Mouse (Mus musculus) embryo, embryonic 11 days (tissue): Measurements from ENCODE around the gene Gm20518.
A peak's percentile ranks its signal among the peaks of the same experiment; 100 is the strongest.

ENCODE experiments used
- DNase-seq: peaks from one replicate; pipeline ENCODE4 v3.0.0-alpha.2; 2015

The Gm20518 gene

GRCm38 (mm10) chr16:17804449-17804912, 87.0 kb downstream of the Gm20518 start:
- DNase-seq = peak; percentile 82

DNA sequence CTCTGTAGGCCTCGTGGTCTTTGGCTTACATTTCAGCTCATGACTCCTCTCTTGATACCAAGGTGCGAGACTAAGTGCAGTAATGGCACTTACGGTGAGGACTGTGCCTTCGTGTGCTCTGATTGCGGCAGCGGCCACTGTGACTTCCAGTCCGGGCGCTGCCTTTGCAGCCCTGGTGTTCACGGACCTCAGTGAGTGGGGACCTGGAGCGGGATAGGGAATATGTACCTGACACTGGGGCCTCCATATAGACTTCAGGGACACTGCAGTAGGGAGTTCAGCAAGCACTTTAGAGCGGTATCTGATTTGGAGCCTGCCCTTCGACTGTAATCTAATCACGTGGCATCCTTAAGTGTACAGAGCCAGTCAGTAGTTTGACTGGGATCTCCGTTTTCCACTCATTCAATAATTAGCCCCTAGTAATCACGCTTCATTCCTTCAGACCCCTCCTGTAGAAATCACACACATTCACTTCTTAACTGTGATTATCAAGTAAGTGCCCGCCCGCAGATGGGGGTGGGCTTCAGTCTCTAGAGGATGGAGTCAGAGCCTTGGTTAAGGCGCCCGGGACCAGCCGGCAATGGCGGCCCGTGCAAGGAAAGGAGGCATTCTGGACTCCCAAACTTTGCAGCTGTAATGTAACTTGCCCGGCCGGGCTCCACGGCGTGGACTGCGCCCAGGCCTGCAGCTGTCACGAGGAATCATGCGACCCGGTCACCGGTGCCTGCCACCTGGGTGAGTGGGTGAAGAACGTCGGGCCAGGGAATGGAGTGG, 87.6 kb downstream of the Gm20518 start:
- no peak for DNase-seq

GRCm38 (mm10) chr16:17802839-17803674, 88.4 kb downstream of the Gm20518 start:
- DNase-seq = peak; percentile 54

GRCm38 (mm10) chr16:17802456-17802838, 89.0 kb downstream of the Gm20518 start:
- no peak for DNase-seq

- no peak for DNase-seq
Measured at GRCm38 (mm10) chr16:17801777-17802455, 89.6 kb downstream of the Gm20518 start.

DNA sequence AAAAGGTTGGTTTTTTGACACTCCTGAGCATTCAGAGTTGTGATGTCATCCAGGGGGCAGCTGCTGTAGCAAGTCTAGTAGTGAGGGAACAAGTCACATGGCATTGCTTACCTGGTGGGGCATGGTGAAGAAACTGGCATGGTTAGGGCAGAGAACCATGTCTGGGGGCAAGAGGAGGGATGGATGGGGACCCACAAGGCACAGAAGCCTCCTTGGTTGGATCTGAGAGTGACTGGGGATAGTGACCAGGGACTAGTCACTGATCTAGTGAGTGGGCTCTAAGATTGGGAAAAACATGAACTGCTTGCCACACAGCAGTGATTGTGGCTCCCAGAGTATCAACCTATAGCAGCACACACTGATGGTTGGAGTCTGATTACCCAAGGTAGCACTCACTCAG, 91.9 kb downstream of the Gm20518 start:
- no peak for DNase-seq

- DNase-seq = peak; percentile 83
Measured at GRCm38 (mm10) chr16:17798321-17799180, 92.9 kb downstream of the Gm20518 start.

GRCm38 (mm10) chr16:17797812-17798311, 93.6 kb downstream of the Gm20518 start:
- DNase-seq = peak; percentile 64

DNA sequence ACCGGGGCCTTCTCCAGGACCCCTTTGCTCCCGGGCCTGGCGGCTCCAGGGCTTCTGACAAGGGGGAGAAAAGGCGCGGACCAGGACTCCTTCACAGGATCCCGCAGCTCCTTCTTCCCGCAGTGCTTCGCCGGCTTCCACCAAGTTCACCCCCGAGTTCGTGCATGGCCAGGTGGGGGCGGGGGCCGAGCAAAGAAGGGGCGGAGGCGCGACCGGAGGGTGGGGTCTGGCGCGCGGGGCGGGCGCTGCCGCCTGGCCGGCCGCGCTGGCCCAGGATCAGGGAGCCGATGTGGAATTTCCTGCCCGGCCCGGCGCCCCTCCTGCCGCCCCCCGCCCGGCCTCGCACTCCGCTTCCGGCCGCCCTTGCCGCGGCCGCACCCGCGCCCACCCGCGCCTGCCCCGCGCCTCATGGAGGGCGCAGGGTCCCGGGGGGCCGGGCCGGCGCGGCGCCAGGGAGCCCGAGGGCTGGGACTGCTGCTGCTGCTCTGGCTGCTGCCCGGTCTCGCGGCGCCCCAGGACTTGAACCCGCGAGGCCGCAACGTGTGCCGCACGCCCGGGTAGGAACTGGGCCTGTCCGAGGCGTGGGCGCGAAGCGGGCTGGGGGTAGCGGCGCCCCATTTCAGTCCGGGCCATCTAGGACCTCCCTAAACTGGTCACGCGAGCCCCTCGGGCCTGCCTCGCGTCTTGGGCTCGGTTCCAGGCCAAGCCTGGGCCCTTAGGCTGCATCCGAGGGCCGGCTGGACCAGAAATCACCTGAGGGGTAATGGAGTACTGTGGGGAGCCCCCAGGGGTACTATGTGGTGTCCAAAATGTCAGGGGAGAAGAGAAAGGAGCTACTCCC, 94.3 kb downstream of the Gm20518 start, which contains the start of gene Scarf2:
TSS of gene Scarf2 (plus strand) at position 312 of the 841 bp plus-strand sequence.
- peak; percentile 83 for DNase-seq

GRCm38 (mm10) chr16:17796519-17796918, 95.0 kb downstream of the Gm20518 start:
- no peak for DNase-seq

GRCm38 (mm10) chr16:17795643-17796042, 95.8 kb downstream of the Gm20518 start:
- DNase-seq = no peak

DNA sequence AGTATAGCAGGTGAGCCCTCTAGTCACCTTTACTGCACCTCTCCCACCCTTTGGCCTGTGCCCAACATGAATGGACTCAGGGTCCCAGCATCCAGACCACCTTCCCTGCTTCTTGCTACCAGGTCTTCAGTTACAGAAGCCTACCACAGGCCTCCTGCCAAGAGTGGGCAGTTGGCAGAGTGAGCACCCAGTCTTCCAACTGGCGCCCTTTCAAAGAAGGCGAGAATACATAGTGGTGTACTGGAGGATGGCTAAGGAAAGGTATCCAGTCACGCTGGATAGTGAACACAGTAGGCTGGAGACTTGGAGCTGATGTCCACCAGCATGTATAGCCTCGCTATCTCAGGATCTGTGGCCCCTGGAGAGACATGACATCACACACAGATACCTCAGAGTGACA, 97.4 kb downstream of the Gm20518 start:
- DNase-seq = no peak

DNA sequence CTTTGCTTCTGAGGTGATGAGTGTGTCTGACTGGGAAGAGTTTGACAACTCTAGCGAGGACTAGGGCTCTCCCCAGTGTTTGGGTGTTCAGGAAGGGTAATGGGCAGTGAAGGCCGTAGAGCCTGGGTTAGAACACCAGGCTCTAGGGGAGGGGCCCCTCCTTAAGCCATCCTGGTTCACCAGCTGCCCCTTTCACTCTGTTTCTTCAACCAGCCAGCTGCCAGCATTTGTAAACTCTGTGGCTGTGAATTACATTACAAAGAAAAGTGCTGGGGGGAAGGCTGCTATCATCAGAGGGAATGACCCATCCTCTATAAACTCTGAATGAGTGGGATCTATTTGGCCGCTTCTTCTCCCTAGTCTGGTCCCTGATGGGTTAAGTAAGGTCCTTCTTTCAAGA, 98.7 kb downstream of the Gm20518 start:
- DNase-seq = no peak

DNA sequence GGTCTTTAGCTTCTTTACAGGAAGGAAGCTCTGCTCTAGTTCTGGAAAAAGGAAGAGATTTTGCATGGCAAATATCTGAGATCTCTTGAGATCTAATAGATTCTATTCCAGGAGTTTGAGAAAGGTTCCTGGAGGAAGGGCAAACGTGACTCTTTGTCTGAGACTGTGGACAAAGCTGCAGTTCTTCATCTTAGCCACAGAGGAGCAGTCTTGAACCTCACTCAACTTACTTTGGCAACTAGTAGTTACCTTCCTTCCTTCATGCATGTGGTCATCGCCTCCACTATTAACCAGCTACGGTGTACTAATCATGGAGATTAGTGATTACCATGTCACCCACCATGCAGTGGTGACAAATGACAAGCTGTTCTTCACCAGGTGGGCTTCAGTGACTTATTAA, 106.1 kb downstream of the Gm20518 start:
- no peak for DNase-seq
